Mouse (Mus musculus): ENCODE data around the gene Vmn1r184. TPM values are rescaled to one million over a fixed set of nuclear protein-coding genes. Genes with fewer than 3 reads are reported as not detected.

Gene Vmn1r184
- not detected in 2 replicates for polyA plus RNA-seq (2021; fragmentation: Nextera tagmentation)
- long read RNA-seq, experiment 1: 0 reads
- long read RNA-seq, experiment 2: 0 reads

GRCm38 (mm10) chr7:26260034-26260433 is at the start of gene Vmn1r184:
Gene Vmn1r184 (plus strand): TSS chr7:26260334.

GRCm38 (mm10) chr7:26306926-26307325 is 46.8 kb downstream of the Vmn1r184 start, which contains the start of gene Cyp2a4:
Gene Cyp2a4 (plus strand): TSS chr7:26307169.

Other genes with a start within 250 kb of the Vmn1r184 start
- gene Cyp2b13, start 198.8 kb upstream of the Vmn1r184 start, polyA plus RNA-seq (2021; fragmentation: Nextera tagmentation): not detected in 2 replicates
- not detected in 2 replicates for gene Cyp2b9, start 86.9 kb upstream of the Vmn1r184 start, polyA plus RNA-seq (2021; fragmentation: Nextera tagmentation)
- gene Cyp2a4, start 46.8 kb downstream of the Vmn1r184 start, polyA plus RNA-seq (2021; fragmentation: Nextera tagmentation): not detected in 2 replicates
- gene Nlrp9c, start 143.4 kb downstream of the Vmn1r184 start, polyA plus RNA-seq (2021; fragmentation: Nextera tagmentation): not detected in 2 replicates
- gene Nlrp4a, start 174.8 kb downstream of the Vmn1r184 start, polyA plus RNA-seq (2021; fragmentation: Nextera tagmentation): not detected in 2 replicates